Mouse (Mus musculus): Measurements from ENCODE around the gene Ccdc127.

Gene Ccdc127

GRCm38 (mm10) chr13:74390371-74390990 is 40.4 kb downstream of the Ccdc127 start, which contains the start of gene Zfp72:
Gene Zfp72, minus strand, starts transcription at chr13:74390836.
- DNase-seq (ENCODE audit: low read depth) = peak; percentile 85

GRCm38 (mm10) chr13:74391156-74391555 is 41.0 kb downstream of the Ccdc127 start:
- DNase-seq (ENCODE audit: low read depth) = no peak

GRCm38 (mm10) chr13:74399298-74399839 is 49.3 kb downstream of the Ccdc127 start, which contains the start of gene Ftl1-ps1:
Gene Ftl1-ps1, plus strand, starts transcription at chr13:74399694.
- no peak for DNase-seq (ENCODE audit: low read depth)

All from 416B (cell line).